Mouse (Mus musculus): ENCODE measurements around the gene Atp5h. TPM values are rescaled to one million over a fixed set of nuclear protein-coding genes. Genes with fewer than 3 reads are reported as not detected.
A peak's percentile ranks its signal among the peaks of the same experiment; 100 is the strongest.

The Atp5h gene
- polyA plus RNA-seq, 1 experiment from 2014 or later = 1,518 TPM

DNA sequence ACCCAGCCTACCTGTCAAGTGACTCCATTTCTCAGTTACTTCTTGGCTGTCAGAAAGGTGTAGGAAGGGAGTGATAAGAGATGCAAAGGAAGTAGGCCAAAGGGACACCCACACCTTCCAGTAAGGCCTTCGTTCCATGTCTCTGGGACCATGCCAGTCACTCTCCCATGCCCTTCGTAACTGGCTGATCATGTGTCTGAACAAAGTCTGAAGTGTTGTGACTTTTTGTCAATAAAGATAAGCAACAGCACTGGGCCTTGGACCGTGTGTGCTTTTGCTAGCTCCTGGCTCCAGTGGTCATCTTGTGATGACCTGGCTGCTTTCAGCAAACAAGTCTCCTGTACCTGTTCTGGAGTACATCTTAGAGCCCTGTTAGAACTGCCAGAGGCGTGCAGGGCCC is 13.1 kb upstream of the Atp5h start:
- 71% methylated on average over 4 of the region's 4 CpGs for WGBS (ENCODE audit: insufficient replicate concordance)
- ATAC-seq (replicated peaks; ENCODE audit: insufficient number of reproducible peaks, low FRiP score, low TSS enrichment) = no peak
- H3K36me3 ChIP-seq (ENCODE audit: control insufficient read depth, insufficient read depth, low read length) = peaks cover 15% of the 10 kb centered on the region; the same call in 1 of the 2 replicates
- H3K4me1 ChIP-seq (ENCODE audit: control insufficient read depth, insufficient read depth, low read length) = peaks cover 14% of the 10 kb centered on the region
- H3K27me3 ChIP-seq (ENCODE audit: control insufficient read depth, insufficient read depth, low read length) = no peaks in the 10 kb centered on the region
- H3K9ac ChIP-seq (ENCODE audit: low read depth, low read length) = no peak overlapping the region
- H3K9me3 ChIP-seq (replicated peaks; ENCODE audit: control insufficient read depth, low read length) = no peaks in the 10 kb centered on the region
- no peak overlapping the region for H3K4me3 ChIP-seq (ENCODE audit: low read depth, low read length)
- no peak overlapping the region for H3K27ac ChIP-seq (ENCODE audit: low read depth, low read length)
- H3K4me2 ChIP-seq = no peak overlapping the region

DNA sequence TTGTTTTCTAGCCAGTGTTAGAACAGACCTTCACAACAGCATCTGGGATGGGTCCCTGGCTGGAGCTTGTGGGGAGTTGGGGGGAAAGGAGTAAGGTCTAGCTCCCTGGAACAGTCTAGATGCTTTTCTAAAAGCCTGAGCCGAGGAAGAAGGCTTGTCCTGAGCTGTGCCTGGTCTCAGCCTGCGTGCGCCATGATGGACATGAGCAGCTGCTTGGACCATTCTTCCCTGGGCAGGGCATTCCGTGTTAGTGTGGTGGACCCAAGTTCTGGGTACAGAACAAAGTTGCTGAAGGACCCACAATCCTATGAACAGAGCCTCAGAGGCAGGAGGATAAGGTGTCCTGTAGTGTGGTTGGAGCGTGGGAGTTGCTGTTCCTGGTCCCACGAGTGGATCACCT is 10.8 kb upstream of the Atp5h start:
- H3K27me3 ChIP-seq (ENCODE audit: control insufficient read depth, insufficient read depth, low read length) = no peaks in the 10 kb centered on the region
- H3K27ac ChIP-seq (ENCODE audit: low read depth, low read length) = no peak overlapping the region
- peaks cover 12% of the 10 kb centered on the region for H3K4me1 ChIP-seq (ENCODE audit: control insufficient read depth, insufficient read depth, low read length)
- no peak overlapping the region for H3K4me3 ChIP-seq (ENCODE audit: low read depth, low read length)
- no peaks in the 10 kb centered on the region for H3K9me3 ChIP-seq (replicated peaks; ENCODE audit: control insufficient read depth, low read length)
- H3K4me2 ChIP-seq = no peak overlapping the region
- WGBS (ENCODE audit: insufficient replicate concordance) = 92% methylated on average over 6 of the region's 6 CpGs
- no peak overlapping the region for H3K9ac ChIP-seq (ENCODE audit: low read depth, low read length)
- peaks cover 18% of the 10 kb centered on the region; the same call in 1 of the 2 replicates for H3K36me3 ChIP-seq (ENCODE audit: control insufficient read depth, insufficient read depth, low read length)
- ATAC-seq (replicated peaks; ENCODE audit: insufficient number of reproducible peaks, low FRiP score, low TSS enrichment) = no peak

DNA sequence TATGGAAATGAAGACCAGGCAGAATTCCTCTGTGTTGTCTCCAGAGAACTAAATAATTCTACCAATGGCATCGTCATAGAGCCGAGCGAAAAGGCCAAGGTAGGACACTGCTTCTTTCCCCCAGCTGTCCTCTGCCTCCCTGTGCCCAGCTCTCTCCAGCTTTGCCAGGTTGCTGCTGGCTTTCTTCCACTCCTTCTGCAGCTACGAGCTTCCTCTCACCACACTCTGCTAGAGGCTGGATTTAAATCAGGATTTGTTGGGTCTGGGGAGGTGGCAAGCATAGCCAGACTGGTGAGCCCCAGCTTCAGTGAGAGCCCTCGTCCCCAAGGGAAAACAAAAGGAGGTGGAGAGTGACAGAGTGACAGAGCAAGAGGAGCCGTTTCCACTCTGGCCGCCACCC is 9.5 kb upstream of the Atp5h start:
- Histone ChIP-seq H3K4me3 (ENCODE audit: low read depth, low read length) (no peak overlapping the region), H3K27ac (ENCODE audit: low read depth, low read length) (no peak overlapping the region), H3K4me1 (ENCODE audit: control insufficient read depth, insufficient read depth, low read length) (peaks cover 9% of the 10 kb centered on the region; the same call in 1 of the 2 replicates), H3K9me3 (replicated peaks; ENCODE audit: control insufficient read depth, low read length) (no peaks in the 10 kb centered on the region), H3K9ac (ENCODE audit: low read depth, low read length) (no peak overlapping the region), H3K4me2 (no peak overlapping the region), H3K36me3 (ENCODE audit: control insufficient read depth, insufficient read depth, low read length) (peaks cover 18% of the 10 kb centered on the region; the same call in 1 of the 2 replicates), H3K27me3 (ENCODE audit: control insufficient read depth, insufficient read depth, low read length) (no peaks in the 10 kb centered on the region)
- ATAC-seq (replicated peaks; ENCODE audit: insufficient number of reproducible peaks, low FRiP score, low TSS enrichment) = no peak
- WGBS (ENCODE audit: insufficient replicate concordance) = 85% methylated on average over 7 of the region's 7 CpGs

DNA sequence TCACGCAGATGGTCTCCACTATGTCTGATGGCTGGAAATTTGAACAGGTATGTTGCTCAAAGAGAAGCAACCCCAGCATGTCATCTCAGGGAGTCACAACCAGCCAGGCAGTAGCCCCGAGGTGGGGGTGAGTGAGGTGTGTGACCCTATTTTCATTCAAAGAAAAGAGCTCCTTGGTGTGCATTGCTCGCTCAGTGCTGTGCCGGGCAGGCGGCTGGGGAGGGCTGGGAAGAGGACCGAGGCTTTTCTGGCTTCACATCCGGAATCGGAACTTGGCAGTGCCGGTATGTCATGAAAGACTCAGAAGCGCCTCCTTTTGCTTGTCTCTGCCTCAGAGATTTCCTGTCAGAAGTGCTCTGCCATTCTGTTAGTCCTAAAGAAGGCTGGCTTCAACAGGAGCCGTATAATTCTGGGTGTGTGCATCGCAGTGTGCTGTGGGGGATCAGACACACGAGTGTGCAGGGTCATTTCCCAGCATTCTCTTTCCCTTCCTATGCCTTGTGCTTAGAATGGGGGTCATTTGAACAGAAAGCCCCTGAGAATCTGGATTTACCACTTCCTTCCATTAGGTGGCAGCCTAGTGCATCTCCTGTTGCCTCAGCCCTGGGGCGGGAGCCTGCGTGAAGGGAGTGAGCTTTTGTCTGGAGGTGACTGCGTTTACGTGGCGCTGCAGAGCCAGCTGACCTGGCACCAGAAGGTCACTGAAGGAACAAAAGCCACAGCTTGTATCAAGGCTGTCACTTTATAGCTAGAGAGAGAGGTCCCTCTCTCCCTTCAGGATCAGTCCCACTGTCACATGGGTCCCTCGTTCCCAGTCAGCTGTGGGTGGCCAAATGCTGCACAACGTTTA is 7.9 kb upstream of the Atp5h start:
- H3K4me2 ChIP-seq = peak overlapping the region; percentile 35; the same call in 1 of the 2 replicates
- ATAC-seq (replicated peaks; ENCODE audit: insufficient number of reproducible peaks, low FRiP score, low TSS enrichment) = peak; percentile 57; the same call in 1 of the 2 replicates

DNA sequence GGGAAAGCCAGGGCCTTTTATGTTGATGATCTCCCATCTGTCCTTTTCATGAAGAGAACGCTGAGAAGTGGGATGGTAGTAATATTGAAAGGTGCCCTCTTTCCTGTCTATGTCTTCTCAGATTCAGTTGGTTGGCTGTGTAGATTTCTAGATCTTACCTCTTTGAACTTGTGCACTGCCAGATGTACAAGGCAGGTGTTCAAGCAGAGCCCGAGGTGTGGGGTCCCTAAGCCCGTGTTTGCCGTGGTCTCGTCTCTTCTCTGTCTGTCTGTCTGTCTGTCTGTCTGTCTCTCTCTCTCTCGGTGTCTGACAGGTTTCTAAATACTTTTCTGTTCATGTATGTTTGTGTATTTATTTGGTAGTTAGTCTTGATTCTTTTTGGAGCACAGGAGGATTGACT is 5.9 kb upstream of the Atp5h start:
- Histone ChIP-seq H3K27me3 (ENCODE audit: control insufficient read depth, insufficient read depth, low read length) (no peaks in the 10 kb centered on the region), H3K9ac (ENCODE audit: low read depth, low read length) (no peak overlapping the region), H3K4me3 (ENCODE audit: low read depth, low read length) (no peak overlapping the region), H3K4me1 (ENCODE audit: control insufficient read depth, insufficient read depth, low read length) (peaks cover 17% of the 10 kb centered on the region), H3K9me3 (replicated peaks; ENCODE audit: control insufficient read depth, low read length) (no peaks in the 10 kb centered on the region), H3K27ac (ENCODE audit: low read depth, low read length) (no peak overlapping the region), H3K36me3 (ENCODE audit: control insufficient read depth, insufficient read depth, low read length) (peaks cover 12% of the 10 kb centered on the region; the same call in 1 of the 2 replicates), H3K4me2 (no peak overlapping the region)
- 89% methylated on average over 6 of the region's 6 CpGs for WGBS (ENCODE audit: insufficient replicate concordance)
- ATAC-seq (replicated peaks; ENCODE audit: insufficient number of reproducible peaks, low FRiP score, low TSS enrichment) = no peak

More for the DNA sequence above, 7.9 kb upstream of the Atp5h start:
- H3K9ac ChIP-seq (ENCODE audit: low read depth, low read length) = peak overlapping the region; percentile 44; the same call in 1 of the 2 replicates
- H3K9me3 ChIP-seq (replicated peaks; ENCODE audit: control insufficient read depth, low read length) = no peaks in the 10 kb centered on the region
- H3K36me3 ChIP-seq (ENCODE audit: control insufficient read depth, insufficient read depth, low read length) = peaks cover 18% of the 10 kb centered on the region; the same call in 1 of the 2 replicates
- peaks cover 9% of the 10 kb centered on the region; the same call in 1 of the 2 replicates for H3K4me1 ChIP-seq (ENCODE audit: control insufficient read depth, insufficient read depth, low read length)
- H3K27ac ChIP-seq (ENCODE audit: low read depth, low read length) = peak overlapping the region; percentile 54
- 38% methylated on average over 20 of the region's 20 CpGs for WGBS (ENCODE audit: insufficient replicate concordance)
- H3K4me3 ChIP-seq (ENCODE audit: low read depth, low read length) = no peak overlapping the region
- no peaks in the 10 kb centered on the region for H3K27me3 ChIP-seq (ENCODE audit: control insufficient read depth, insufficient read depth, low read length)

DNA sequence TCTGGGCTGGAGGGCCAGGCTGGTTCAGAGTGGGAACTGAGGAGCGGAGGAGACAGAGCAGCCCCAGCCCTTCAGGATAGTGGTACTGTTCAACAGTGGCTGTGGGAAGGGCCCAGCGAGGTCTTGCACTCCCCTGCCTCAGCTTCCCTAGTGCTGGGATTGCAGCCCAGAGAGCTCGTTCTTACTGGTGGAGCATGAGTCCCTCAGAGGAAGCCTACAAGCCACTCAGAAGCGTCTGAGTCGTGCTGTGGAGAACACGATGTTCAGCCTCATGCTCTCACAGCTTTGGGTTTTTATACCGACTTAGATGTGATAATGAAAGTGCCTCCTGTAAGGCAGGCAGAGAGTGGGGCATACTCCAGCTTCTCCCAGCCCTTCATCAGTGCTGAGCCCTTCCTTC is 4.9 kb upstream of the Atp5h start:
- no peaks in the 10 kb centered on the region for H3K27me3 ChIP-seq (ENCODE audit: control insufficient read depth, insufficient read depth, low read length)
- H3K4me2 ChIP-seq = no peak overlapping the region
- no peaks in the 10 kb centered on the region for H3K9me3 ChIP-seq (replicated peaks; ENCODE audit: control insufficient read depth, low read length)
- H3K27ac ChIP-seq (ENCODE audit: low read depth, low read length) = no peak overlapping the region
- ATAC-seq (replicated peaks; ENCODE audit: insufficient number of reproducible peaks, low FRiP score, low TSS enrichment) = no peak
- H3K4me3 ChIP-seq (ENCODE audit: low read depth, low read length) = no peak overlapping the region
- H3K4me1 ChIP-seq (ENCODE audit: control insufficient read depth, insufficient read depth, low read length) = peaks cover 17% of the 10 kb centered on the region
- H3K9ac ChIP-seq (ENCODE audit: low read depth, low read length) = no peak overlapping the region
- H3K36me3 ChIP-seq (ENCODE audit: control insufficient read depth, insufficient read depth, low read length) = peaks cover 7% of the 10 kb centered on the region; the same call in 1 of the 2 replicates
- WGBS (ENCODE audit: insufficient replicate concordance) = 78% methylated on average over 7 of the region's 7 CpGs

DNA sequence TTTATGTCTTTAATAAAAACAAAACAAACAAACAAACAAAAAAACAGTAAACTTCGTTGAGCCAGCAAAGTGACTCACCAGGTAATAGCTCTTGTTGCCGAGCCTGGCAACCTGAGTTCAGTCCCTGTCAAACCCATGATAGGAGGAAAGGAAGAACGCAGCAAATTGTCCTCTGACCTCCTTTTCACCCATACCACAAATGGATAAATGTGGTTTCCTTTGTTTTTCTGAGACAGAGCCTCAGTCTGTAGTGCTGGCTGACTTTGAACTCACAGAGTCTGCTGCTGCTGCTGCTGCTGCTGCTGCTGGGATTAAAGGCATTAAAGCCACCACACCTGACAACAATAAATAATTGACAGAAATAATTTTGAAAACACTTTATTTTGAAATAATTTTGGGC is 3.3 kb upstream of the Atp5h start:
- Histone ChIP-seq H3K4me2 (no peak overlapping the region), H3K27ac (ENCODE audit: low read depth, low read length) (no peak overlapping the region), H3K4me3 (ENCODE audit: low read depth, low read length) (no peak overlapping the region), H3K27me3 (ENCODE audit: control insufficient read depth, insufficient read depth, low read length) (no peaks in the 10 kb centered on the region), H3K9ac (ENCODE audit: low read depth, low read length) (no peak overlapping the region), H3K4me1 (ENCODE audit: control insufficient read depth, insufficient read depth, low read length) (peaks cover 21% of the 10 kb centered on the region), H3K9me3 (replicated peaks; ENCODE audit: control insufficient read depth, low read length) (no peaks in the 10 kb centered on the region), H3K36me3 (ENCODE audit: control insufficient read depth, insufficient read depth, low read length) (peaks cover 3% of the 10 kb centered on the region; the same call in 1 of the 2 replicates)
- ATAC-seq (replicated peaks; ENCODE audit: insufficient number of reproducible peaks, low FRiP score, low TSS enrichment) = no peak
- 86% methylated on average over 3 of the region's 3 CpGs for WGBS (ENCODE audit: insufficient replicate concordance)

DNA sequence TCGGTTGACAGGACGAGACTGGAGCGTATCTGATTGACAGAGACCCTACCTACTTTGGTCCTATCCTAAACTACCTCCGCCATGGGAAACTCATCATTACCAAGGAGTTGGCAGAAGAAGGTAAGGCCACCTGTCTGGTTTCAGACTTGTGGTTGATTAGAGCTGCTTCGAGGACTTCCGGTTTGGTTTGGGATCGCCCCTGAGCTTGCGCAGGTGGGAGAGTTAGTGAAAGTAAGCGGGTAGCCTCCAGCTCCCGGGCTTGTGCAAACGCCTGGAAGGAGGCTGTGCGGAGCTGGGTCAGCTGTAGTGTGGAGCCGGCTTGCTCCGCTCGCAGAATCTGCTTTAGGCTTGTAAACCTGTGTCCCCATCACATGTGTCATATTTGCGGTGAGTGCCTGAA is 2.2 kb upstream of the Atp5h start:
- Histone ChIP-seq H3K4me1 (ENCODE audit: control insufficient read depth, insufficient read depth, low read length) (peaks cover 23% of the 10 kb centered on the region), H3K27ac (ENCODE audit: low read depth, low read length) (no peak overlapping the region), H3K4me3 (ENCODE audit: low read depth, low read length) (no peak overlapping the region), H3K9ac (ENCODE audit: low read depth, low read length) (no peak overlapping the region), H3K9me3 (replicated peaks; ENCODE audit: control insufficient read depth, low read length) (no peaks in the 10 kb centered on the region), H3K4me2 (no peak overlapping the region), H3K36me3 (ENCODE audit: control insufficient read depth, insufficient read depth, low read length) (peaks cover 8% of the 10 kb centered on the region), H3K27me3 (ENCODE audit: control insufficient read depth, insufficient read depth, low read length) (no peaks in the 10 kb centered on the region)
- ATAC-seq (replicated peaks; ENCODE audit: insufficient number of reproducible peaks, low FRiP score, low TSS enrichment) = no peak
- WGBS (ENCODE audit: insufficient replicate concordance) = 88% methylated on average over 16 of the region's 16 CpGs
